Mouse (Mus musculus): Measurements from ENCODE around the gene Htra1.

The Htra1 gene

GRCm38 (mm10) chr7:130936472-130936951 is 601 bp downstream of the Htra1 start:
- no peak for DNase-seq

GRCm38 (mm10) chr7:130937266-130937841 is 1.4 kb downstream of the Htra1 start:
- DNase-seq, result no peak

- DNase-seq, result no peak
These were observed 2.1 kb downstream of the Htra1 start for GRCm38 (mm10) chr7:130938005-130938404.

GRCm38 (mm10) chr7:130938896-130939295 is 3.0 kb downstream of the Htra1 start:
- DNase-seq, result no peak

- no peak for DNase-seq
These were observed 4.8 kb downstream of the Htra1 start for GRCm38 (mm10) chr7:130940733-130941132.

GRCm38 (mm10) chr7:130943280-130943895 is 7.5 kb downstream of the Htra1 start:
- DNase-seq, result no peak

- DNase-seq, result no peak
These were observed 9.0 kb downstream of the Htra1 start for GRCm38 (mm10) chr7:130944766-130945475.

- no peak for DNase-seq
These were observed 9.8 kb downstream of the Htra1 start for GRCm38 (mm10) chr7:130945730-130946129.

GRCm38 (mm10) chr7:130946303-130946702 is 10.4 kb downstream of the Htra1 start:
- DNase-seq, result no peak

GRCm38 (mm10) chr7:130948563-130949208 is 12.8 kb downstream of the Htra1 start:
- DNase-seq, result no peak

GRCm38 (mm10) chr7:130949331-130949751 is 13.4 kb downstream of the Htra1 start:
- DNase-seq, result peak; percentile 70

- no peak for DNase-seq
These were observed 14.6 kb downstream of the Htra1 start for GRCm38 (mm10) chr7:130950482-130950881.

GRCm38 (mm10) chr7:130951004-130951403 is 15.1 kb downstream of the Htra1 start:
- no peak for DNase-seq

- no peak for DNase-seq
These were observed 17.5 kb downstream of the Htra1 start for GRCm38 (mm10) chr7:130953376-130953775.

- DNase-seq, result peak; percentile 76
These were observed 18.3 kb downstream of the Htra1 start for GRCm38 (mm10) chr7:130954177-130954601.

- DNase-seq, result no peak
These were observed 22.6 kb downstream of the Htra1 start for GRCm38 (mm10) chr7:130958551-130958950.

GRCm38 (mm10) chr7:130959868-130960267 is 24.0 kb downstream of the Htra1 start:
- DNase-seq, result no peak

GRCm38 (mm10) chr7:130961429-130961828 is 25.5 kb downstream of the Htra1 start:
- DNase-seq, result no peak

- DNase-seq, result peak; percentile 73
These were observed 28.8 kb downstream of the Htra1 start for GRCm38 (mm10) chr7:130964686-130965085.

GRCm38 (mm10) chr7:130965396-130965795 is 29.5 kb downstream of the Htra1 start:
- DNase-seq, result no peak

GRCm38 (mm10) chr7:130965909-130966365 is 30.0 kb downstream of the Htra1 start:
- DNase-seq, result peak; percentile 60

GRCm38 (mm10) chr7:130966451-130966850 is 30.5 kb downstream of the Htra1 start:
- DNase-seq, result no peak

- DNase-seq, result no peak
These were observed 31.0 kb downstream of the Htra1 start for GRCm38 (mm10) chr7:130966876-130967275.
